Mouse (Mus musculus): ENCODE measurements around the gene Krtap1-4. TPM values are rescaled to one million over a fixed set of nuclear protein-coding genes. Genes with fewer than 3 reads are reported as not detected.
"Not testable (repeated sequence)": the region's sequence is repeated elsewhere in the genome, so short reads cannot be mapped to it uniquely, and the experiment has no call there.

Krtap1-4 gene
- polyA plus RNA-seq (2014; fragmentation: Nextera tagmentation; extraction: Ambion mirVana) = not detected in 2 replicates

- Histone ChIP-seq H3K27me3 (ENCODE audit: control insufficient read depth, insufficient read depth, low read length) (no peaks in the 10 kb centered on the region), H3K9ac (replicated peaks; ENCODE audit: low read length) (no peak within 1 kb of the TSS), H3K4me3 (ENCODE audit: low read depth, low read length) (no peak within 1 kb of the TSS), H3K9me3 (replicated peaks; ENCODE audit: control insufficient read depth, low read length) (no peaks in the 10 kb centered on the region), H3K27ac (replicated peaks; ENCODE audit: low read depth, low read length) (no peak within 1 kb of the TSS), H3K36me3 (replicated peaks; ENCODE audit: control insufficient read depth, insufficient read depth, low read depth, low read length) (no peaks in the 10 kb centered on the region), H3K4me1 (ENCODE audit: control insufficient read depth, insufficient read depth, low read length) (no peaks in the 10 kb centered on the region), H3K4me2 (ENCODE audit: low read depth, low read length) (no peak within 1 kb of the TSS)
- DNase-seq (ENCODE audit: low spot score) (no peak), ATAC-seq (replicated peaks; ENCODE audit: insufficient number of reproducible peaks, low FRiP score, low TSS enrichment, low read depth) (no peak)
- 73% methylated on average over 5 of the region's 5 CpGs for WGBS
Measured at GRCm38 (mm10) chr11:99583245-99583704, at the start of gene Krtap1-4. TSS of gene Krtap1-4 (minus strand) at chr11:99583654.

DNA sequence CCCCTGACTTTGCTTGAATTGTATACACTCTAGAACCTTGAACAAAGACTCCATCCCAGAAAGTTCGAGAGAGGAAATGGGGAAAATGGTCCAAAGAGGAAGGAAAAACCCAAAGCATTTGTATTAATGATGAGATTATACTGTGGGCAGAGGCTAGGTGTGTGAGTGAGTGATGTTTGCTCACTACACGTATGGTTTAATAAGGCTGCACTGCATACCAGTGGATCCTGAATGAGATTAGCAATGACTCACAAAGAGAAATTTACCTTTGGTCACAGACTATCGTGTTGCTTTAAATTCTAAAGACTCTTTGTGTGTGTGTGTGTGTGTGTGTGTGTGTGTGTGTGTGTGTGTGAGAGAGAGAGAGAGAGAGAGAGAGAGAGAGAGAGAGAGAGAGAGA, 47.4 kb upstream of the Krtap1-4 start:
- Histone ChIP-seq H3K9me3 (replicated peaks; ENCODE audit: control insufficient read depth, low read length) (no peaks in the 10 kb centered on the region), H3K27ac (replicated peaks; ENCODE audit: low read depth, low read length) (no peak overlapping the region), H3K27me3 (ENCODE audit: control insufficient read depth, insufficient read depth, low read length) (no peaks in the 10 kb centered on the region), H3K4me3 (ENCODE audit: low read depth, low read length) (no peak overlapping the region), H3K9ac (replicated peaks; ENCODE audit: low read length) (no peak overlapping the region), H3K4me2 (ENCODE audit: low read depth, low read length) (no peak overlapping the region), H3K4me1 (ENCODE audit: control insufficient read depth, insufficient read depth, low read length) (no peaks in the 10 kb centered on the region), H3K36me3 (replicated peaks; ENCODE audit: control insufficient read depth, insufficient read depth, low read depth, low read length) (no peaks in the 10 kb centered on the region)
- ATAC-seq (replicated peaks; ENCODE audit: insufficient number of reproducible peaks, low FRiP score, low TSS enrichment, low read depth) (no peak), DNase-seq (ENCODE audit: low spot score) (no peak)
- WGBS = 88% methylated on average over 3 of the region's 3 CpGs

GRCm38 (mm10) chr11:99628138-99628537, 44.7 kb upstream of the Krtap1-4 start, which contains the start of gene Krtap4-1:
TSS of gene Krtap4-1 (minus strand) at chr11:99628238.
- Histone ChIP-seq H3K27ac (replicated peaks; ENCODE audit: low read depth, low read length) (no peak within 1 kb of the TSS), H3K4me2 (ENCODE audit: low read depth, low read length) (no peak within 1 kb of the TSS), H3K4me3 (ENCODE audit: low read depth, low read length) (no peak within 1 kb of the TSS), H3K9ac (replicated peaks; ENCODE audit: low read length) (no peak within 1 kb of the TSS), H3K36me3 (replicated peaks; ENCODE audit: control insufficient read depth, insufficient read depth, low read depth, low read length) (no peaks in the 10 kb centered on the region), H3K27me3 (ENCODE audit: control insufficient read depth, insufficient read depth, low read length) (no peaks in the 10 kb centered on the region), H3K9me3 (replicated peaks; ENCODE audit: control insufficient read depth, low read length) (no peaks in the 10 kb centered on the region), H3K4me1 (ENCODE audit: control insufficient read depth, insufficient read depth, low read length) (no peaks in the 10 kb centered on the region)
- ATAC-seq (replicated peaks; ENCODE audit: insufficient number of reproducible peaks, low FRiP score, low TSS enrichment, low read depth) = no peak
- WGBS = 78% methylated on average over 4 of the region's 4 CpGs
- DNase-seq (ENCODE audit: low spot score) = no peak

DNA sequence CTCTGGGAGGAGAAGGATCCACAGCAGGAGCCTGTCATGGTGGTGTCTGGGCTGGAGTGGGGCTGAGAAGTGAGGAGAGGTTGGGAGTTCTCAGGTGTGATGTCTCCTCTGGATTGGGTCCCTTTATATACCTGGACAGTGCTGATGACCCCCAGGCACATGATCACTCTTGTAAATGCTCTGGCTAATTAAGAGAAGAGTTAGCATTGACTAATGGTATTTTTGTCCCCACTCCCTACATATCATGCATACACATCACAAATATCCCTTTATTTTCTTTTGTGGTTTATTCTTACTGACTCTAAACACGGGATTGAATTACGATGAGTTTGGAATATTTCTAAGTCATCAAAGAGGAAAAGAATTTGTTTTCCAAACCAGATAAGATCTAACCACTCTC, 36.9 kb upstream of the Krtap1-4 start, which contains the start of gene Gm11562:
TSS of gene Gm11562 (minus strand) at position 101 of the 400 bp plus-strand sequence.
- H3K9me3 ChIP-seq (replicated peaks; ENCODE audit: control insufficient read depth, low read length) = no peaks in the 10 kb centered on the region
- H3K36me3 ChIP-seq (replicated peaks; ENCODE audit: control insufficient read depth, insufficient read depth, low read depth, low read length) = no peaks in the 10 kb centered on the region
- ATAC-seq (replicated peaks; ENCODE audit: insufficient number of reproducible peaks, low FRiP score, low TSS enrichment, low read depth) = no peak
- H3K4me2 ChIP-seq (ENCODE audit: low read depth, low read length) = no peak within 1 kb of the TSS
- no peaks in the 10 kb centered on the region for H3K27me3 ChIP-seq (ENCODE audit: control insufficient read depth, insufficient read depth, low read length)
- 83% methylated on average over 2 of the region's 2 CpGs for WGBS
- H3K9ac ChIP-seq (replicated peaks; ENCODE audit: low read length) = no peak within 1 kb of the TSS
- DNase-seq (ENCODE audit: low spot score) = no peak
- no peak within 1 kb of the TSS for H3K4me3 ChIP-seq (ENCODE audit: low read depth, low read length)
- no peak within 1 kb of the TSS for H3K27ac ChIP-seq (replicated peaks; ENCODE audit: low read depth, low read length)
- no peaks in the 10 kb centered on the region for H3K4me1 ChIP-seq (ENCODE audit: control insufficient read depth, insufficient read depth, low read length)

DNA sequence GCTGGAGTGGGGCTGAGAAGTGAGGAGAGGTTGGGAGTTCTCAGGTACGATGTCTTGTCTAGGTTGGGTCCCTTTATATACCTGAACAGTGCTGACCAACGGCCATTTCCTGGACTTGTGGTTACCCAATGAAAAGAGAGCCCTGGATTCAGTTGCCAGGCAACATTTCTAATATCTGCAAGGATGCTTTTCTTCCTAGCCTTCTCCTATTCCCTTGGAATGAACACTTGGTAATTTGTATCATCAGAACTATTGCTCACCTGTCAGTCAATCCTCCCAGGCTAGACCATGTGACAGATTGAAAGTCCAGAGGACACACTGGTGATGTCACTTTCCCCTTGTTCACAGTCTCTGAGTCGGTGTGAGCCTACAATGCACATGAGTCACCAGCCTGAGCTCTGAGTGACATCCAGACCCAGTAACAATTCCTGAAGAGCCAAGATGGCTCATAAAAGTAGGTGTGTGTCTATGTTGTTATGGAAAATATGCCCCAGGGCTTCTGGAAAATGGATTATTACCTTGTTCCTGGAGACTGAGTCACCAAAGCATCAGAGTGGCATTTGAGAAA, 31.4 kb upstream of the Krtap1-4 start, which contains the start of gene Krtap2-4:
TSS of gene Krtap2-4 (minus strand) at position 51 of the 568 bp plus-strand sequence.
- no peak for ATAC-seq (replicated peaks; ENCODE audit: insufficient number of reproducible peaks, low FRiP score, low TSS enrichment, low read depth)
- 76% methylated on average over 3 of the region's 3 CpGs for WGBS
- H3K4me3 ChIP-seq (ENCODE audit: low read depth, low read length) = no peak within 1 kb of the TSS

GRCm38 (mm10) chr11:99610089-99610488, 26.6 kb upstream of the Krtap1-4 start, which contains the start of gene Gm11937:
TSS of gene Gm11937 (minus strand) at chr11:99610189.
- 71% methylated on average over 1 of the region's 2 CpGs for WGBS
- ATAC-seq (replicated peaks; ENCODE audit: insufficient number of reproducible peaks, low FRiP score, low TSS enrichment, low read depth); H3K4me2 ChIP-seq (ENCODE audit: low read depth, low read length); DNase-seq (ENCODE audit: low spot score); H3K36me3 ChIP-seq (replicated peaks; ENCODE audit: control insufficient read depth, insufficient read depth, low read depth, low read length); H3K9ac ChIP-seq (replicated peaks; ENCODE audit: low read length); H3K4me1 ChIP-seq (ENCODE audit: control insufficient read depth, insufficient read depth, low read length); H3K27me3 ChIP-seq (ENCODE audit: control insufficient read depth, insufficient read depth, low read length); H3K4me3 ChIP-seq (ENCODE audit: low read depth, low read length); H3K27ac ChIP-seq (replicated peaks; ENCODE audit: low read depth, low read length); H3K9me3 ChIP-seq (replicated peaks; ENCODE audit: control insufficient read depth, low read length): not testable (repeated sequence)

More for the DNA sequence above, 31.4 kb upstream of the Krtap1-4 start, which contains the start of gene Krtap2-4:
- no peak within 1 kb of the TSS for H3K9ac ChIP-seq (replicated peaks; ENCODE audit: low read length)
- no peak within 1 kb of the TSS for H3K27ac ChIP-seq (replicated peaks; ENCODE audit: low read depth, low read length)
- no peak for DNase-seq (ENCODE audit: low spot score)
- no peaks in the 10 kb centered on the region for H3K27me3 ChIP-seq (ENCODE audit: control insufficient read depth, insufficient read depth, low read length)
- no peaks in the 10 kb centered on the region for H3K36me3 ChIP-seq (replicated peaks; ENCODE audit: control insufficient read depth, insufficient read depth, low read depth, low read length)
- no peaks in the 10 kb centered on the region for H3K9me3 ChIP-seq (replicated peaks; ENCODE audit: control insufficient read depth, low read length)
- H3K4me2 ChIP-seq (ENCODE audit: low read depth, low read length) = no peak within 1 kb of the TSS
- no peaks in the 10 kb centered on the region for H3K4me1 ChIP-seq (ENCODE audit: control insufficient read depth, insufficient read depth, low read length)

DNA sequence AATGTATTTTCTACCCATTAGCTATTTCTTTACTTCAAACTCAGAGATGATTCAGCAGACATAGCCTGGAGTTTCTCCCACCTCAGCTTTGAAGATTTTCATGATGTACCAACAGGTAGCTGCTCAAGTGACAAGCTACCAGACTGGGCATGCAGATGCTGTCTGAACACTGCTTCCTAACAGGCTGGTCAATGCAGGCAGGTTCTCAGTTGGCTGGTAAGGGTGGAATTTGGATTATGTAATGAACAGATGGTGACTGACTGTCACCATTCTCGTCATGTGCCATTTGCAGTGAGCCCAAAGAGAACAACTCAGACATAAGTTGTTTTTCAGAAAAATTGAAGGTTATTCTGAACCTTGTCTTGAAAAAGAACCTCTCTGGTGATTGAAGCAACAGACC, 25.7 kb upstream of the Krtap1-4 start:
- WGBS = 75% methylated on average over 1 of the region's 1 CpGs
- Histone ChIP-seq H3K4me2 (ENCODE audit: low read depth, low read length) (no peak overlapping the region), H3K9ac (replicated peaks; ENCODE audit: low read length) (no peak overlapping the region), H3K27me3 (ENCODE audit: control insufficient read depth, insufficient read depth, low read length) (no peaks in the 10 kb centered on the region), H3K4me1 (ENCODE audit: control insufficient read depth, insufficient read depth, low read length) (no peaks in the 10 kb centered on the region), H3K4me3 (ENCODE audit: low read depth, low read length) (no peak overlapping the region), H3K36me3 (replicated peaks; ENCODE audit: control insufficient read depth, insufficient read depth, low read depth, low read length) (no peaks in the 10 kb centered on the region), H3K9me3 (replicated peaks; ENCODE audit: control insufficient read depth, low read length) (no peaks in the 10 kb centered on the region), H3K27ac (replicated peaks; ENCODE audit: low read depth, low read length) (no peak overlapping the region)
- DNase-seq (ENCODE audit: low spot score) = no peak
- ATAC-seq (replicated peaks; ENCODE audit: insufficient number of reproducible peaks, low FRiP score, low TSS enrichment, low read depth) = no peak

GRCm38 (mm10) chr11:99603208-99603607, 19.8 kb upstream of the Krtap1-4 start, which contains the start of gene Gm11938:
TSS of gene Gm11938 (minus strand) at chr11:99603308.
- not testable (repeated sequence) for H3K27ac ChIP-seq (replicated peaks; ENCODE audit: low read depth, low read length); H3K4me3 ChIP-seq (ENCODE audit: low read depth, low read length); H3K9me3 ChIP-seq (replicated peaks; ENCODE audit: control insufficient read depth, low read length); H3K4me2 ChIP-seq (ENCODE audit: low read depth, low read length); H3K4me1 ChIP-seq (ENCODE audit: control insufficient read depth, insufficient read depth, low read length); DNase-seq (ENCODE audit: low spot score); H3K27me3 ChIP-seq (ENCODE audit: control insufficient read depth, insufficient read depth, low read length); H3K36me3 ChIP-seq (replicated peaks; ENCODE audit: control insufficient read depth, insufficient read depth, low read depth, low read length); H3K9ac ChIP-seq (replicated peaks; ENCODE audit: low read length); ATAC-seq (replicated peaks; ENCODE audit: insufficient number of reproducible peaks, low FRiP score, low TSS enrichment, low read depth)
- 56% methylated on average over 1 of the region's 1 CpGs for WGBS
